Mouse (Mus musculus): Measurements from ENCODE around the gene Trub2. TPM values are rescaled to one million over a fixed set of nuclear protein-coding genes. Genes with fewer than 3 reads are reported as not detected.

Gene Trub2
- polyA plus RNA-seq, 1 experiment from 2014 or later = 38.8 TPM

GRCm38 (mm10) chr2:29718581-29718980 lies 69.7 kb downstream of the Trub2 start:
- H3K27ac ChIP-seq (replicated peaks) = no peak overlapping the region
- no peak overlapping the region for H3K4me3 ChIP-seq (replicated peaks)
- no peak overlapping the region for H3K4me2 ChIP-seq (replicated peaks)
- 77% methylated on average over 5 of the region's 5 CpGs for WGBS
- no peak for ATAC-seq (ENCODE audit: insufficient number of reproducible peaks, low FRiP score, low TSS enrichment, low read depth)
- H3K9ac ChIP-seq = no peak overlapping the region
- no peaks in the 10 kb centered on the region for H3K9me3 ChIP-seq (replicated peaks)
- no peaks in the 10 kb centered on the region for H3K27me3 ChIP-seq
- peaks cover 59% of the 10 kb centered on the region for H3K36me3 ChIP-seq
- peaks cover 24% of the 10 kb centered on the region for H3K4me1 ChIP-seq

GRCm38 (mm10) chr2:29716691-29717090 lies 71.6 kb downstream of the Trub2 start:
- peaks cover 52% of the 10 kb centered on the region for H3K36me3 ChIP-seq
- peak overlapping the region; percentile 27; the same call in 1 of the 2 replicates for H3K4me2 ChIP-seq (replicated peaks)
- H3K9ac ChIP-seq = no peak overlapping the region
- H3K9me3 ChIP-seq (replicated peaks) = no peaks in the 10 kb centered on the region
- H3K4me1 ChIP-seq = peaks cover 24% of the 10 kb centered on the region
- no peaks in the 10 kb centered on the region for H3K27me3 ChIP-seq
- WGBS = 12% methylated on average over 6 of the region's 6 CpGs
- H3K27ac ChIP-seq (replicated peaks) = peak overlapping the region; percentile 74
- ATAC-seq (ENCODE audit: insufficient number of reproducible peaks, low FRiP score, low TSS enrichment, low read depth) = peak; percentile 87
- no peak overlapping the region for H3K4me3 ChIP-seq (replicated peaks)

GRCm38 (mm10) chr2:29716143-29716542 lies 72.2 kb downstream of the Trub2 start:
- H3K36me3 ChIP-seq = peaks cover 52% of the 10 kb centered on the region

DNA sequence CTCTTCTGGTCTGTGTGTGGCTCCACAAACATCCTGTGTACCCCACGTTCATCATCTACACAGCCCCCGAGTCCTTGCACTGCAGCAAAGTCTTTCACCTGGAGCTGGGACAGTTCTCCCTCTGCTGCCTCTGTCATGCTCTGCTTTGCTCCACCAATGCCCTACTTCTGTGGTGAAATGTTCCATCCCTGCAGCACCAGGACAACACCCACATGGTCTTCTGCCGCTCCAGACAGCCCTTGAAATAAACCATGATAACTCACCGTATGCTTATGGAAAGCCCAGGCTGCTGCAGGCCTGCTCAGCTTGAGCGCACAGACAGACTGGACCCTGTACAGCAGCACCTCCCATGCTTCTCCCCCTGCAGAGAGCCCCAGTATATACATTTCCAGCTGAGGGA lies 74.2 kb downstream of the Trub2 start:
- no peak overlapping the region for H3K9ac ChIP-seq
- WGBS = 87% methylated on average over 5 of the region's 5 CpGs
- no peak overlapping the region for H3K27ac ChIP-seq (replicated peaks)
- no peaks in the 10 kb centered on the region for H3K27me3 ChIP-seq
- H3K4me1 ChIP-seq = peaks cover 24% of the 10 kb centered on the region
- H3K9me3 ChIP-seq (replicated peaks) = no peaks in the 10 kb centered on the region
- no peak overlapping the region for H3K4me3 ChIP-seq (replicated peaks)
- ATAC-seq (ENCODE audit: insufficient number of reproducible peaks, low FRiP score, low TSS enrichment, low read depth) = no peak
- peaks cover 35% of the 10 kb centered on the region for H3K36me3 ChIP-seq
- no peak overlapping the region for H3K4me2 ChIP-seq (replicated peaks)

More at GRCm38 (mm10) chr2:29716143-29716542, 72.2 kb downstream of the Trub2 start:
- peak overlapping the region; percentile 74 for H3K27ac ChIP-seq (replicated peaks)
- H3K9me3 ChIP-seq (replicated peaks) = no peaks in the 10 kb centered on the region
- no peaks in the 10 kb centered on the region for H3K27me3 ChIP-seq
- no peak overlapping the region for H3K4me3 ChIP-seq (replicated peaks)
- H3K4me2 ChIP-seq (replicated peaks) = no peak overlapping the region
- no peak overlapping the region for H3K9ac ChIP-seq
- peaks cover 24% of the 10 kb centered on the region for H3K4me1 ChIP-seq
- ATAC-seq (ENCODE audit: insufficient number of reproducible peaks, low FRiP score, low TSS enrichment, low read depth) = no peak
- WGBS = 31% methylated on average over 7 of the region's 7 CpGs

GRCm38 (mm10) chr2:29713501-29713900 lies 74.8 kb downstream of the Trub2 start:
- 84% methylated on average over 1 of the region's 2 CpGs for whole genome bisulfite sequencing

GRCm38 (mm10) chr2:29711877-29712276 lies 76.4 kb downstream of the Trub2 start:
- H3K4me3 ChIP-seq (replicated peaks) = no peak overlapping the region
- no peak for ATAC-seq (ENCODE audit: insufficient number of reproducible peaks, low FRiP score, low TSS enrichment, low read depth)
- peaks cover 18% of the 10 kb centered on the region for H3K4me1 ChIP-seq
- H3K27me3 ChIP-seq = no peaks in the 10 kb centered on the region
- peaks cover 48% of the 10 kb centered on the region for H3K36me3 ChIP-seq
- H3K9ac ChIP-seq = no peak overlapping the region
- no peak overlapping the region for H3K27ac ChIP-seq (replicated peaks)
- 80% methylated on average over 5 of the region's 5 CpGs for WGBS
- H3K4me2 ChIP-seq (replicated peaks) = no peak overlapping the region
- H3K9me3 ChIP-seq (replicated peaks) = no peaks in the 10 kb centered on the region

More at GRCm38 (mm10) chr2:29713501-29713900, 74.8 kb downstream of the Trub2 start:
- H3K9ac ChIP-seq = no peak overlapping the region
- ATAC-seq (ENCODE audit: insufficient number of reproducible peaks, low FRiP score, low TSS enrichment, low read depth) = no peak
- H3K9me3 ChIP-seq (replicated peaks) = no peaks in the 10 kb centered on the region
- peaks cover 24% of the 10 kb centered on the region for H3K4me1 ChIP-seq
- no peaks in the 10 kb centered on the region for H3K27me3 ChIP-seq
- H3K27ac ChIP-seq (replicated peaks) = no peak overlapping the region
- H3K36me3 ChIP-seq = peaks cover 38% of the 10 kb centered on the region
- no peak overlapping the region for H3K4me2 ChIP-seq (replicated peaks)
- H3K4me3 ChIP-seq (replicated peaks) = no peak overlapping the region

Other genes with a start within 250 kb of the Trub2 start
- 17.0 and 18.6 TPM in 2 replicates for gene Rapgef1, start 168.8 kb downstream of the Trub2 start, polyA plus RNA-seq (2015; fragmentation: Nextera tagmentation; extraction: Ambion mirVana)
- gene Gm13420, start 36.8 kb downstream of the Trub2 start, polyA plus RNA-seq (2015; fragmentation: Nextera tagmentation; extraction: Ambion mirVana) = not detected in 2 replicates
- not detected in 2 replicates for gene Gm13547, start 29.2 kb downstream of the Trub2 start, polyA plus RNA-seq (2015; fragmentation: Nextera tagmentation; extraction: Ambion mirVana)
- gene Coq4, start 1.0 kb downstream of the Trub2 start, polyA plus RNA-seq (2015; fragmentation: Nextera tagmentation; extraction: Ambion mirVana) = 28.7 and 37.0 TPM in 2 replicates
- 20.2 and 20.7 TPM in 2 replicates for gene Slc27a4, start 14.1 kb upstream of the Trub2 start, polyA plus RNA-seq (2015; fragmentation: Nextera tagmentation; extraction: Ambion mirVana)
- 22.9 and 24.1 TPM in 2 replicates for gene Urm1, start 31.6 kb upstream of the Trub2 start, polyA plus RNA-seq (2015; fragmentation: Nextera tagmentation; extraction: Ambion mirVana)
- 50.1 and 57.3 TPM in 2 replicates for gene Cercam, start 80.7 kb upstream of the Trub2 start, polyA plus RNA-seq (2015; fragmentation: Nextera tagmentation; extraction: Ambion mirVana)
- 59.8 and 74.3 TPM in 2 replicates for gene Odf2, start 100.7 kb upstream of the Trub2 start, polyA plus RNA-seq (2015; fragmentation: Nextera tagmentation; extraction: Ambion mirVana)
- gene Gle1, start 146.9 kb upstream of the Trub2 start, polyA plus RNA-seq (2015; fragmentation: Nextera tagmentation; extraction: Ambion mirVana) = 59.5 and 63.5 TPM in 2 replicates
- 85.8 and 99.0 TPM in 2 replicates for gene Sptan1, start 177.1 kb upstream of the Trub2 start, polyA plus RNA-seq (2015; fragmentation: Nextera tagmentation; extraction: Ambion mirVana)